Mouse (Mus musculus) layer of hippocampus, postnatal 10 days (tissue): Measurements from ENCODE around the gene Ppip5k2. TPM values are rescaled to one million over a fixed set of nuclear protein-coding genes. Genes with fewer than 3 reads are reported as not detected.

ENCODE experiments used
- DNase-seq, 2 experiments: peaks; one replicate each; pipeline ENCODE4 v3.0.0; 2021; ENCODE audit warnings: low spot score in 2 of 2
- total RNA-seq, 2 experiments: library from RNA; stranded (reverse); gene quantifications; 2 replicates each; pipeline ENCODE4 v1.2.3; 2021

Gene Ppip5k2
- total RNA-seq, 2 experiments from 2014 or later, result 24.2 to 28.3 TPM

DNA sequence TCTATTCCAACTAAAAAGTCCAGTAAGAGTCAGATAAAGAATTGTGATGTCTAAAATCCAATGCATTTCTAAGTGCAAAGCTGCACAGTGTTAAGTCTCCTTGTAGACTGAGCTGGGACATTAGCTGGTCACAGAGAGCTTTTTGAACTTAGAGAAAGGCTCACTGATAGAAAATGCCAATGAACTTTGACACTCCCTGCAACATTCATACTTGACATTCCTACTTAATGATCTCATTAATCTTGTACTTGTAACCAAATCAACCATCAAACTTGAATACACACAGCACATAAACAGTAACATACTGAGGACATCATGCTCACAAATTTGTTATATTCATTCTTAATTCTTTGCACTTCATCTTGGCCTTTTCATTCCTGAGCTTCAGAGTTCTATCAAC is 10.4 kb downstream of the Ppip5k2 start:
- DNase-seq, result no peak

DNA sequence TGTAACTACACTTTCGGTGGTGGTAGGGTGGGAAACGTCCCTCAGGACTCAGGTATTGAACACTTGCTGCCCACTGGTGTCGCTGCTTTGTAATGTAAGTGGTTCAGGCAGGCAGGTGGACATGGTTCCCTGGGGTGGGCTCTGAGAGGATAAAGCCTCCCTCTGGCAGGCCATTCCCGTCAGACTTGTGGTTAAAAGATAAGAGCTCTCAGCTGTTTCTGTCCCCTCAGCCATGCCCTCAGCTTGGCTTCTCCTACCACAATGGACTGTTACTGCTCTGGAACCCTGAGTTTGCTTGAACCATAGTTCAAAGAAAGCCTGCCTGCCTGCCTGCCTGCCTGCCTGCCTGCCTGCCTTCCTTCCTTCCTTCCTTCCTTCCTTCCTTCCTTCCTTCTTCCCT is 15.8 kb downstream of the Ppip5k2 start:
- no peak for DNase-seq

DNA sequence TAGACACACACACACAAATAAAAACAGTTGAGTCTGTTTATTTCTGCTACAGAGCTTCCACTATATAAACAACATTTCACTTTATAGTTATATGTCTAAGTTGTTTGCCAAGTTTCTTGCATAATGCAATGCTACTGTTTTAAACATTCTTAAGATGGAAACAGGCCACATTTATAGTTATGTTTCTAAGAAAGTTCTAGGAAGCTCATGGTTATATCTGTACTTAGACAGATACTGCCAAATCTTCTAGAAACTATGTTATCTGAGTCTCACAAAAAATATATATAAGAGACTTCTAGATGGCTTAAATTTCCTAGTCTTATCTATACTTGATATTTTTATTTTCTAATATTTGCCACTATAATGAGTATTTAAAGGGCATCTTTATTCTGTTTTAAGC is 17.0 kb downstream of the Ppip5k2 start:
- DNase-seq, result no peak

DNA sequence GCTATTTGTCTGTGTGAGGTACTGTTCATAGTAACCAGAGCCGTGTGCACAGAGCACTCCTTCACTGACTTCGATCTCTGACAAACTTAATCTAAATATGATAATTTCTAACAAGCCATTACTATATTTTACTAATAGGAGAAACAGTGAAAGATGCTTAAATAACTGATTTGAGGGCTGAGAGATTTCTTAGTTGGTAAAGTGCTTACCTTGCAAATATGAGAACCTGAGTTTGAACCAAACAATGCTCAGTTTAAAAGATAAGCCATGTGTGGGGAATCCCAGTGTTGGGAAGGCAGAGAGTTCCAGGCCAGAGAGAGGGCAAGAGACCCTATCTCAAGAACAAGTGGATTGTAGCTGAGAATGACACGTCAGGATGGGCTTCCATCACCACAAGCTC is 22.0 kb downstream of the Ppip5k2 start:
- DNase-seq, result no peak

DNA sequence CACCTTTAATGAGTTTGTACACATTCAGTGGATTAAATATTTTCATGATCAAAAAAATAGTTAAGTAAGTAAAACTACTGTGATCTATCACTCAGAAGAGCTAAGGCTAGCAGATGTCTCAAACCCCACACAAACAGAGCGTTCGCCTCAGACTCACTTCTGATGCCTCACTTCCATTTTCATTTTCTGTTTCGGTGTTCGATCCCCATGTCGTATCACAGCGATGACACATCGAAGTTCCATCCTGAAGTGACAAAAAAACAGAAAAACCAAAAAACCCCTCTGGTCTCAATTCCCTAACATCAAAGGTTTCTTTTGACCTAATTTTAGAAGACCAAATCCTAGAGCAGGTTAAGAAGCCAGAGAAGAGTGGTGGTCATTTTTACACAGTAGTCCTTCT is 23.9 kb downstream of the Ppip5k2 start:
- DNase-seq, result no peak

DNA sequence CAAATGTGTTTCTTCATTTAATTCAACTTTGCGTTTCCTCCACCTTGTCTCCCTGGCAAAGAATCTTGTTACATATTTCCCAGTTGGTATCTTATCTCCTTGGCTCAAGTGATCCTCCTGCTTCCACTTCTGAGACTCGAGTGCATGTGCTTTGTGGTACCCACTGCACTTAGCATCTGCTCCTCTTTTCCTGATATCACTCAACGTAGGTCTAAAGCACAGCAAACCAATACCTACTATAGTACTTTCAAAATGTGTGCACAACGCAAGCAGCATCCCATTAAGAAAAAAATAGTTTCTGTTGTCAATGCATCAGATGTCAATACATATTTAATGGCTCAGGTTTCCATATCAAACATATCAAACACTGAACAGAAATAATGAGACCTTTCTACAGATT is 24.5 kb downstream of the Ppip5k2 start:
- no peak for DNase-seq

DNA sequence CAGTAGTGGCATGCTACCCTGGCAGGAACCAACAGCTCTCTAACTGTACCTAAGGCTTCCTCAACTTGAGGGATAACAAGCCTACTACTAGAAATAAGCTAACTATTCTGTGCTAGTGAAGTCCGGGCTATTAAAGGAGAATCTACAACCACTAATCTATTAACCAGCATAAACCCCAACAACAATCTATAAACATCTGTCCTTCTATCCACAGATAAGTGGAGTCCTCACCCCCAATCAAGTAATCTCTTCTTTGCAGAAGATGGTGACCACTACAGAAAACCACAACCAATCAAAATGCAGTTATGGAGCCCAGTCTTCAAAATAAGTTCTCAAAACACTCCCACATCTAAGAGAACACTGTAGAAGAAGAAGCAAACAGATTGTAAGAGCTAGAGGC is 27.1 kb downstream of the Ppip5k2 start:
- no peak for DNase-seq

DNA sequence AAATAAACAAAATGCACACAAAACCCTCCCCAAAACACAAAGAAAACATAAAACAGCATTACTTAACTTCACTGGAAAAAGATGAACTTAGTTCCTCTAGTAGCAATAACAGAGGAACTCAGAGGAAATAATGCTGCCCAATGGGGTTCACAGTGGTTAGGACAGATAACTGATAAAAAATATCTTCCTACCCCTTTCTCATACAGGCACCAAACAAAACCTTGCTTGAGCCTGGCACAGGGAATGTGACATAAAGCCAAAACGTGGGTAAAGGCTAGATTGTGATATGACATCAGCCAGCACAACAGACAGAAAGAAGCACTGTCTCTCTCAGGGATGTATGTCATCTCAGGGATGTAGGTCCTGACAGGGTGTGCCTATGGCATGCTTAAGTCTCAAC is 40.9 kb downstream of the Ppip5k2 start:
- DNase-seq, result no peak

DNA sequence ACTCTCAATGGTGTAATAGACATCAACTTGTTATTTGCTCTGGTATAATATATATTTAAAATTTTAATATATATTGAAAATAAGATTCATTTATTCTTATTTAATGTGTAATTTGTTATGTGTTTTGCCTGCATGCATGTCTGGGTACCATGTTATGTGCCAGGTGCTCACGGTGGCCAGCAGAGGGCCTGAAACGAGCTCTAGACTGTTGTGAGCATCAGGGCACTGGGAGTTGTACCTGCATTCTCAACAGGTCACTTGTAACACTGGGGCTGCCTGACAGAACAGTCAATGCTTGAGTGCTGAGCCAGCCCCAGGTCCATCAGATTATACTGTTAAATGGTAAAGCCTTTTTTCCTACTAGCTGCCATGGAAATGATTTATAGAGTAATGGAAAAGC is 43.5 kb downstream of the Ppip5k2 start:
- no peak for DNase-seq

DNA sequence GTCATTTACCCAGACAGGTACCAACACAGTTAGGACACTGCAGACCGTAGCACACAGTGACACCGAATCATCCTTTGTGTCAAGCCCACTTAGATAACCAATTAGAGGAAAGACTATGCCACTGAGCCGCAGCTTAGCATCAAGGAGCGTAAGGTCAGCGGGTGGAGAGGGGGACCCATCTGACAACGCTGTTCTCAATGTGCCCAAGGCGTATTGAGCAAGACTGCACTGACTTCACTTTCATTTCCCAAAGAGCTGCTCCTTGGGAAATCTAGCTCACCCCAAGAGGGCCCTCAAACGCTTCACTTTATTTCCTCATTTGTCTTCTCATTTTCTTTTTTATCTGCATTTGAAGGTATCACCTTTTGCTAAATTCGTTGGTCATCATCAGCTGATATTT is 51.8 kb downstream of the Ppip5k2 start:
- no peak for DNase-seq

DNA sequence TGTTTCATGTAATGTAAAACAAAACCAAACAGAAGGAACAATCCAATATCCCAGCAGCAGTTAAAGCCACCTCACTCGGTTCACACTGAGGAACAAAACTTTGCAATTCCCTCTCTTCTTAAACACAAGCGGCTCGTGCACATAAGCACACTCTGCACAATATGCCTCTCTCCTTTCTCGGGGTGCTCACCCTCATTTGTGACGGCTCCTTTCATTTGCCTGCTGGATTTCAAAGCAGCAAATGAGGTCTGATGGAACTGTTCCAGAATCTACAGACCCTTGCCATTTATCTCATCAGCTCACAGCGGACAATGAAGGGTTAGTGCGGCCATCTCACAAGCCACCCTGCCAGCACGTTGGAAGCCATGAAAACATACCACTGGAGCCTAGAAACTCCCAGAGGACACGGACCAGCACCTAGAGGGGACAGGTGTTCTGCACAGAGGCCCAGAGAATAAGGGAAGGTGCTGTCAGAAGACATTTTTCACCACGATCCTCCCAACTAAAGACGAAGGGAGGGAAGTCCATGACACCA is 55.8 kb downstream of the Ppip5k2 start:
- DNase-seq, result no peak

DNA sequence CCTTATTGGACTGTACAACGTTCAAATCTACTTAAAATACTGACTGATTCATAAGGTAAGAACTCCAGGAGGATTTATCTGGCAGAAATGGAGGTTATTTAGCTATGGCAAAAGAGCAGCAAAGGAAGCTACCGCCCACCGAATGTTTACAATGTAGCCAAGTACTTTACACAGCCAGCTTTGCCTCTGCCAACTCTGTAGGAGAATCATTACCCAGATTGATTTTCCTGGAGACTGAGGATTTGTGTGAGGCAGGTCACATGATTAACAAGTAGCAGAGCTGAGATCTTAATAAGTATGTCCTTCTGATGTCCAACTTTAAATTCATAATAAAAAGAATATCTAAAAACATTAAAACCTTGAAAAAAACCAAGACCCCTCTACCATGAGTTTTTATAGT is 59.7 kb downstream of the Ppip5k2 start:
- no peak for DNase-seq

DNA sequence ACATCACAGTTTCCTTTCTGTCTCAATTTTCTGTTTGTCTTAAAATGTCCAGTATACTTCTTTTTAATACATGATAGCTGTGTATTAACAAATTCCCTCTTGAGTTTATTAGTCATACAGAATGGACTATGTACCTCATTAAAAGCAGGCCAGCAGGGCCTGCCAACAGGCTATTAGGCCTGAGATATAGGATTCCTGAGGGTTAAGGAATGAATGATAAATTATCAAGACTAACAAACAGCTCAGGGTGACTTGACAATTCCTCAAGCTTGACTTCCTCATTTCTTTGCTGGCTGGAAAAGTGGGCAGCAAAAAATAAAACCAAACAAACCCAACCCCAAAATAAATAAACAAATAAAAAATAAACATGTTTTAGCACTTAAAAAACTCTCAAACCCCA is 64.8 kb downstream of the Ppip5k2 start:
- DNase-seq, result no peak

DNA sequence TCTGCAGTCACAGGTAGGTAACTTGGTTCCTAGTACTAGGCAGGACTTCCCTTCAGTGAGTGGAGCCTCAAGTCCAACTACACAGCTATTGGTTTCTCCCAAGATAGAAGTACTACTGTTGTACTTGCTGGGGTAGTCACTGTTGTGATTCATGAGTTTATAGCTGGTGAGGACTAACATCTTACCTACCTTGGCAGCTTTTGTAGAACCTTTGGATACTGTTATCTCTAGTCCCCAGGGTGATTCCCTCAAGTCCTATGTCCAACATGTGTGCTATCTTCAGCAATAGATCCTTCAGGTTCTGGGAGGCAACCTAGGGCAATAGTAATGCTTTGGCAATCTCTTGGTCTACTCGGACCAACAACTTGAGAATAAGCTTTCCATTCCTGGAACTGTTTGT is 65.6 kb downstream of the Ppip5k2 start:
- DNase-seq, result no peak

DNA sequence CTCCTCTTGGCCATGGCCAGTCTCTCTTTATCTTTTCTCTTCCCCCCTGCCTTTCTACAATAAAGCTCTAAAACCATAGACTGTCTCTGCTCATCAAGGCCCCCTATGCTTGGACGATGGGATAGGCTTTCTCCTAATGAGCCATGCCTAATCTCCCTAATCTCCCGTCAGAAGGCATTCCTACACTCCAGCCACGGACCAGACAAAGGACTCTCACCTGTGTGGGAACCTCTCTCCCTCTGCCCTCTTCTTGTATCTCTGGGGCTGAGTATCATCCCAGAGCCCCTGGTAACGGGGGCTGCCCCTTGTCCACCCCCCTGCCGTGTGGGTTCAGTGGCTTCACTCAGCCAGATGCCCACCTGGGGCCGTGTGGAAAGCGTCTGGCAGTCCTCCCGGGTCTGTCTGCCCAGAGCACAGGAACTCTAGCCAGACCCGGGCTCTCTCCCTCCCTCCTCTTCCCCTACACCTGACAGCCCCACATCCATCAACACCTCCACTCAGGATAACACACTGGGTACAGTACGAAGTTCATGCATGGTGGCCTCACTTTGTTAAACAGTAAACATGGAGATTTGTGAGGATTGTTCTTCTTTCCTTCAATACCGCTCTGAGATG is 71.1 kb downstream of the Ppip5k2 start:
- DNase-seq, result no peak

DNA sequence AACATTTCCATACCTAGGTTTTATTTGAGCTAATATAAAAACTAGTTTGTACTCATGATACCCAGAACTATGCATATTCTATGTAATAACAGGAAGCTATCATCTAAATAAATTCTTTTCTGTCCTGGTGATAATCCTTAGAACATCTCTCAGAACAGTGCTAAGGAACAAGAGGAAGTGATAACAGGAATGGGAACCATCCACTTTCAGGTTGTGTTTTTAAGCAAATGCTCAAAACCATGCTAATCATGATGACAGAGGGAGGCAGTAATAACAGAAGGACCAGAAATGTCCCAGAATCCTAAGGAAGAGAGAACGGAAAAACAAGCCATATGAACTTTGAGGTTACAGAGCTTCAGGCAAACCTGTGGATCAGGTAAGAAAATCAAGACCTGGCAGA is 72.9 kb downstream of the Ppip5k2 start:
- no peak for DNase-seq

DNA sequence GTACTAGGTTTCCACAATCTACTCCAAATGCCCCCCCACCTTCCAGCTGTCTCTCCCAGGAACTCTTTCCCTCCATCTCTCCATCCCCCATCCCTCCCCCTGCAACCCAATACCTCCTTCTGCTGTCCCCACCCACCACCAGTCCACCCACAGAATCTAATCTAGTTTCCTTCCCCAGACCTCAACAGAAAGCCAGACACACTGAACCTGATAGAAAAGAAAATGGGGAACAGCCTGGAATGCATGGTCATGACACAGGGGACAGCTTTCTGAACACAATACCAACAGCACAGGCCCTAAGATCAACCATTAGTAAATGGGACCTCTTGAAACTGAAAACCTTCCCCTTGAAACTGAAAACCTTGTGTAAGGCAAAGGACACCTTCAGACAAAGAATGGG is 76.4 kb downstream of the Ppip5k2 start:
- DNase-seq, result no peak

DNA sequence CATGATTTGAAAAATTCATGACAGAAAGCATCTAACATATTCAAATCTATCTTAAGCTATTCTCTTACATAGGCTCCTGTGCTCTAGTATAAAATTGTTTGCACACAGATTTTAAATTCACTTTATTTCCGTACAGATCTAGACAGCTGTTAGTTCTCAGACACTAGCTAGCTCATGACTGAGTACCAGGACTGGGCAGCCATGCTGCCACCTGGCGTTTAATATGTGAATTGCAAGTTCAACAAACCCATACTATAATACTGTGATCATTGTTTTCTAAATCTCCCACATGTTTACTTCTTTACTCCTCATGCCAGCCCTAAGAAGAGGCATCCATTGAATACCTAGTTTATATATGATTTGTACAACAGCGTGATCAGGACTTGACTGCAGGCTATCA is 81.5 kb downstream of the Ppip5k2 start:
- peak; percentile 23 to 50 for DNase-seq

DNA sequence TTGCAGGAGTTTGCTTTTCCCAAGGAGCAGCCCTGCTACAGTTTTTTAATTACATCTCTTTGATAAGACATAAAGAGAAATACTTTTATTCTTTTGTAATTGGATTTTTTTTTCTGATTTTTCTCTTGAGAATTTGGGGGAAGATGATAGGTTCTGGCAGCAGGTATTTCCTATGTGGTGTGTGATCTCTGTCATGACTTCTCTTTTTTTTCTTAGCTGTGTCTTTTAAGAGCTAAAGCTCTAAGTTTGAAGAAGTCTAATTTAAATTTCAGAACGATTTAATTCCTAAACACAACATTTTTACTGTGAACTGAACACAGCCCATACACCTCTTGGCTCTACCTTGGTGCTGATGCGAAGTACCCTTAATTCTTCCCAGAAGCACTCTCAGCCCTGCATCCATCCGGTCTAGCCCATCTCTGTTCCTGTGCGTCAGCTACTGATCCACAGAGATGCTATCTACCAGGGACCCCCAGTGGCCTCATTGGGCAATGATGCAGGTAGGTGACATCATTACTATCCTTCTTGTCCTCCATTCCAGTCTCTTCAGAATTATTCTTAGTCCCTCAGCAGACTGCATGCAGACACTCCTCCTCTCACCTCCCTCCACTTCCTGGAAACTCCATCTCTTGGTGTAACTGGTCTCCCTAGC is 93.6 kb downstream of the Ppip5k2 start:
- DNase-seq, result no peak

DNA sequence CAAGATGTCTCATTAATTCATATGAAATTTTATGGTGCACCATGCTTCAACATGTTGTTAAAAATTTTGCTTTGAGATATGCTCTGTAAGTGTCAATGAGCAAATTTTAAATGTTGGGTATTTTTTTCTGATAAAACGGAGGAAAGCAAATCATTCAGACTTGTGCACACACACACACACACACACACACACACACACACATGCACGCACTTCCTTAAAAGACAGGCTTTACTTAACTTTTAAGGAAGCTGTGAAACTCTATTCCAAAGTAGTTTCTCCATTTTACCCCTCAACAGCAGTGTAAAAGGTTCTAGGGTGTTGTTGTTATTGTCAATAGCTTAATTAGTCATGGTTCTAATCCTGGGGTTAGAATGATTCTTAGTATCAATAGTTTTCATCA is 94.1 kb downstream of the Ppip5k2 start:
- DNase-seq, result no peak

DNA sequence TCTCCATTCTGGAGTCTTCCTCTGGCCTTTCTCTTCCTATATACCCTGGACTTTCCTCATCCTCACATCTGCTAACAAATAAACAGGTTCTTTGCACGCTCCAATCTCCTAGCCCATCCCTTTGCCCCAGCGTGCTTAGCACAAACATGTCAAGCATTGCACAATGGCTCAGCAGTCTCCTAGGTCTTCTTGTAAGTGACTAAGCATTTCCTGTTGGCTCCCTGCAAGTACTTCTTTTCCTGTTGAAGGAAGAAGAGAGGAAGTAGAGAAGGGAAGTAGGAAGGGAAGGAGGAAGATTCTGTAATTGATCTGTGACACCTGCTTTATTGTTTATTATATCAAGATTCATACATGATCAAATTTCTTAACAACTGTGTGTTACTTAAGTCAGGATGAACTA is 97.4 kb downstream of the Ppip5k2 start:
- DNase-seq, result no peak

DNA sequence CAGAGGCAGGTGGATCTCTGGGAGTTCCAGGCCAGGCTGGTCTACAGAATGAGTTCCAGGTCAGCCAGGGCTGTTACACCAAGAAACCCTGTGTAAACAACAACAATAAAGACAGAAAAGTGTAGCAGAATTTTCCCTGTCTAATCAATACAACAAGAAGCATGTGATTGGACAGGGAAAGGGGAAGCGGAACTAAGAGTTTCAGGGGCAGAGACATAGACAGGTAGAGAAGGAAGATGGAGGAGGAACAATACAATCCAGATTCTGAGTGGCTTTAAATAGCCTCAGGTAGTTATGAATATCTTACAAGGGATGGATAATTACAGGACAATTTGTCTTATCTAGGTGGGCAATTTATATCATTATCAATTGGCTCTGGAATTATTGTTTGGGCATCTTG is 102.9 kb downstream of the Ppip5k2 start:
- DNase-seq, result no peak

DNA sequence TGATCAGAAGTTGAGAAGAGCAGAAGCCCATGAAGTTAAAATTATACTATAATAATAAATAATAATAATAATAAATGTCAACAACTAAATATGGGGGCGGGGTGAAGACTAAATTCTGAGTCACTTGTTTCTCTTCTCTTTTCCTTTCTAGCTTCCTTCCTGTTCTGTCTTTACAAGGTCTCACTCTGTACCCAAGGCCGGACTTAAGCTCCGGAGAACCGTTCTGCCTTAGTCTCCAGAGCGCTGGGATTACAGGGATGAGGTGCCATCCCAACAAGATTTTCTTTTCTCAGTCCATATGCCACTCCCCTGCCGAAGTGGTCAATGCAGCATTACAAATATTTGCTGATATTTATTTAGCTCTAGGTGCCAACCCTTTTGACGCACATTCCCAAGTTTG is 107.9 kb downstream of the Ppip5k2 start:
- DNase-seq, result no peak
